Mouse (Mus musculus): ENCODE measurements at regions not wholly inside any gene's neighbourhood (a gene's known extent, or its start where the extent isn't known, plus 50 kb on each side); places are given as distances from the start of the nearest gene placed in this dataset.

DNA sequence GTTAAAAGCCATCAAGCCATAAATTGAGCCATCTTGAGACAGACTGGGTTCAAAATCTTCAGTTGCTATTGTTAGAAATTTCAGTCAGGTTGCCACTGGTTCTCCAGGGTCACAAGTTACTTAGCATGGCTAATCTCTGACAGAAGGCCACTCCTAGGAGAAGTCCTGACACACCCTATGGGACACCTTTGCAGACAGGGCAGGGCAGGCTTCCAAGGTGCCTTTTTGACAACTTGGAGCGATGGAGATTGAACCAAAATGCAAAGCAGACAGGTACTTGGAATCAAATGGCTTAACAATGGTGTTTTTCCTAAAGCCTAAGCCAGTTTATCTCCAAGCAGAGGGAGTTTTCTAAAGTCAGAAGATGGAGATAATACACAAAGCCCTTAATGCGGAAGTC is 90.7 kb upstream of the Tbx3 start:
- DNase-seq (ENCODE audit: low spot score) = no peak

DNA sequence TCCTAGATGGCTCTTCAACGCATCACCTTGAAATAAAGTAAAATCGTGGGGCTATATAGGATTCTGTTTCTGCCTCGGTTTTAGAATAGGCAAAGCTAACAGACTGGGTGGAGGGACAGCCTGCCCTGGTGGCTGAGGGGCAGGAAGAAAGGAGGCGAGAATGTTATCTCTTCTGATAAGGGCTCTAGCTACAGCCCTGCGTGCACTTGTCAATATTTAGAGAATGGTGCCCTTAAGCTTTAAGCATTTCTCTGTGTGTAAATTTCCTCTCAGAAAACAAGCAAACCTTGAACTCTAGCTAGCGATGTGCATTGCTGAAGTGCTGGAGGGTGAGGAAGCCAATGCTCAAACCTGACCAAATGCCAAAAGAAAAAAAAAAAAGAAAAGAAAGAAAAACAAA is 90.1 kb upstream of the Tbx3 start:
- peak; percentile 32 for DNase-seq (ENCODE audit: low spot score)

DNA sequence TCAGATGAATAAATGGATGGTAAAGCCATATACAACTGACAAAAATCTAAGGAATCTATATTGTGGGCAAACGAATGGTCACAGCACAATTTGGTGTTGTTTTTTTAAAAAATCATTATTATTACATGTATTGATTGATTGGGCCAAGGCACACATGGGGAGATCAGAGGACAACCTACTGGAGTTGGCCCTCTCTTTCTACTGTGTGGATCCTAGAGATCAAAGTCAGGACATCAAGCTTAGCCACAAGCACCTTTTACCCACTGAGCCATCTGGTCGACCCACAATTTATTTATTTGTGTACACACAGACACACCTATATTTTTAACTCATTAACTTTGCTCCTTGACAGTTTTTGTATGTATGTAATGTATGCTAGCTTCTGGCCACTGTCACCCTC is 89.7 kb upstream of the Tbx3 start:
- DNase-seq (ENCODE audit: low spot score) = no peak

DNA sequence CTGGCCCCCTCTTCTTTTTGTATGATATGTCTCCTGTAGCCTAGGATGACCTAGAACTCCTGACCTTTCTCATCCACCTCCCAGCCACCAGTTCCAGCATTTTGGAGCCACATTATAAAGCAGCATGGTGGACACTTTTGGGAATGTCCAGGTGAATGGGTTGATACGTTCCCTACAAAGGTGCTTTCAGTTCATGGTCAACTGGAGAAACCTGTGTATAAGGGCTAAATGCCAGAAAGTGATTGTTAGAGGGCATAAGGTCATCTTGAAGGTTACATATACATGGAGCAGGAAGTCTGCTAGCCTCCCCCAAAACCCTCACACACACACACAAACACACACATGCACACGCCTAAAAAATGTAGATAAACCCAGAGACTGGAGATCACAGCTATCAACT is 86.1 kb upstream of the Tbx3 start:
- DNase-seq (ENCODE audit: low spot score) = no peak

DNA sequence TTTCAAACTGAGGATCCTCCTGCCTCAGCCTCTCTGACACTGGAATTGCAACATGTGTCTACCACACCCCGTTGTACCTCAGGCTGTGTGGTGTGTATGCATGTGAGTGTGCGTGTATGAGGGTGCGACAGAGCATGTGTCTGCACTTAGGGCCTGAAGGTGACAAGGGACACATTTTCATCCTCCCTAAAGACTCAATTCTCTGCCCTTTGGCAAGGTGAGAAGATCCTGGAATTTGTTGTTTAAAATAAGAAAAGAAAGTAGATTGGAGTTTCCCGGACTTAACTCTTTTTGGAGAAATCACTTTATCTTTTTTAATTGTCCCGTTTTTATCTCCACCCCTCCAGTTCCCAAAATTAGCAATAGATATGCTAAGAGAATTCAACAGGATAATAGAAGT is 85.6 kb upstream of the Tbx3 start:
- DNase-seq (ENCODE audit: low spot score) = no peak

DNA sequence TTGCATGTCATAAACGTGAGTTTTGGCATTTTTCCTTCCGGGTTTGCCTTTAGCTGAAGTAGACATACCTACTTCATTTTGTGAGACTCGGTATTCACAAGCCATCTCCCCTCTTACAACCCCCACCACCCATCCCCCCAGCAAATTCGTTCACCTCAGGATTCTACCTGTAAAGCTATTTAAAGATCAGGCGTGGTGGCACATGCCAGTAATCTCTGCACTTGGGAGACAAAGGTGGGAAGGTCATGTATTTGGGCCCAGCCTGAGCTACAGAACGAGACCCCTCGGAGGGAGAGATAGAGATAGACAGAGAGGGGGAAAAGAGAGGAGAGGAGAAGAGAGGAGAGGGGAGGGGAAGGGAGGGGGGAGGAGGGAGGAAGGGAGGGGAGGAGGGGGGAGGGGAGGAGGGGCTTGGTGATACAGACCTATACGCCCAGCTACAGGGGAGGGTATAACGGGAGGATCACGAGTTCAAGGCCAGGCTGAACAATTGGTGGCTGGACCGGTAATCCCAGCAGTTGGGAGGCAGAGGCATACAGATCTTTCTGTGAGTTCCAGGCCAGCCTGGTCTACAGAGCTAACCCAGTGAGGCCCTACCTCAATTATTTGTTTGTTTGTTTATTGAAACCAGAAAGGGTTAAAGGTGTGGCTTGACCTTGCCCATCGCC is 83.9 kb upstream of the Tbx3 start:
- no peak for DNase-seq (ENCODE audit: low spot score)

DNA sequence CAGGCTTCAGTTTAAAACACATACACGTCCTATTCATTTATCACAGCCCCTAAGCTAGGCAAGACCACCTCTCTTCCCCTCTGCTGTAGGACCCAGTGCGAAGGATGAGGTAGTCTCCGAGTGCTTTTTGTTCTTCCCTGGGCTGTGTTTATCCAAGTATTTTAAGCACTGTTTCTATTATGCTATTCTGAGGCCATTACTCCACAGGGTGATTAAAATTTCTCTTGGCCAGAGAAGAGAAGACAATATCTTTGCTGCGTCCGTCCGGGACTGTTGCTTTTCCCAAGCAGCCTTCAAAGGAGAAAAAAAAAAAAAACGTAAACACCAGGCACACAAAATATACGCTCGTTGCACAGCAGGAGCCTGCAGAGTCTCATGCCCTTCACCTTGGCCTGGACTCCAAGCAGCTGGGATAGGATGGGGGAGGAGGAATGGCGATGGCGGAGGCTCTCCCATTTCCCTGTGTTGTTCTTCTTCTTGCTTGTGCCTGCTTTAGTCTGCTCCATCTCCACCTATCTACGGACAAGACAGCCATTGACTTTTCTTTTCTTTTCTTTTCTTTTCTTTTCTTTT is 83.1 kb upstream of the Tbx3 start:
- DNase-seq (ENCODE audit: low spot score) = peak; percentile 45

DNA sequence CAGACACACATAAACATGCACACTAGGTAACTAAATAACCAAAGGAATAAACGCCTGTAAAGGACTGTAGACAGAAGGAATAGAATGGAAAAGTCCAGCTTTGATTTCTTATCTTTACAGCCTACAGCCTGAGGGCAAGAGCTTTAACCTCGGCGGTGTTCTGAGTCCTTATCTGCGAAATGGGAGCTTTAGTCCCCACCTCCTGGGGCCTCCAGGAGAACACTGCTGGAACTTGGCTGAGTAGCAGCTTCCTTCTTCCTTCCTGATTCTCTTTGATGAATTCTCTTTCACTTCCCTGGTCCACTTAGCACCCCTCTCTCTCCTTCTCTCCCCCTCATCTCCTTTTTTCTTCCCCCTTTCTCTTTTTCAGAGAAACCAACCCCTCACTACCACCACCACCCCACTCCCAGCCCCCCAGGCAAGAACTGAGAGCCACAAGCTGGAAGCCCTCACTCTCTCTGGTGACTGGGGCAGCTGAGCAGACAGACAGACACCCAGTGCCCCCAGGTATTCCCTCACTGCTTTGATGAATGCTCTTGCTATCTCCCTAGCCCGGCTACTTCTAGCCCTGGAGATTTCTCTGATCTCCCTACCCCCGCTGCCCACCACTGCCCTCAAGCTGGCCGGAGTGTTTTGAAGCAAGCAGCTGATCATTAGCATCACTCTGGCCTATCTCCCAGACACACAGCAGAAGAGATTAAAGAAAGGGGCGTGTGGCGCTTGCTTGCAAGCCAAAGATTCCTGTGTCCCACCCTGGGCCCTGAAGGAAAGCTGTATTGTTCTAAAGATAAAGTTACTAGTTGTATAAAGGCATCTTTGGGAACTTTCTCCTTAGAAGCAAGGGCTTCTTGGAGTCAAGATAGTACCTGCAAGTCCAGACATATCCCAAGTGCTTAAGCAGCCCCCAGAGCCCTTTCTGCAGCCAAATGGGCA is 81.9 kb upstream of the Tbx3 start:
- no peak for DNase-seq (ENCODE audit: low spot score)

DNA sequence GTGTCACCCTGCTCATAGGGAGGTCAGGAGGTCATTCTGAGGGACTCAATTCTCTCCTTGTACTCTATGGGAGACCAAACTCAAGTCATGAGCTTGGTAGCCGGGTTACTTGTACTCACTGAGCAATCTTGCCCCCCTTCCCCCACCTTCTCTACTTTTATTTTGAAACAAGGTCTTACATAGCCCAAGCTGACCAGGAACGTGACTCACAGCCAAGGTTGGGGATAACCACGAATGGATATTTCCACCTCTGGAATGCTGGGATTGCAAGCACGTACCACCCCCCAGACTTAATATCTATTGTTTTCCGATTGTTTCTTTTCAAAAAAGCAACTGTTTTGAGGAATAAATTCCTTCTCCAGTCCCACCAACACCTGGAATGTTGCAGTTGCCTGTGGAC is 79.2 kb upstream of the Tbx3 start:
- no peak for DNase-seq (ENCODE audit: low spot score)

DNA sequence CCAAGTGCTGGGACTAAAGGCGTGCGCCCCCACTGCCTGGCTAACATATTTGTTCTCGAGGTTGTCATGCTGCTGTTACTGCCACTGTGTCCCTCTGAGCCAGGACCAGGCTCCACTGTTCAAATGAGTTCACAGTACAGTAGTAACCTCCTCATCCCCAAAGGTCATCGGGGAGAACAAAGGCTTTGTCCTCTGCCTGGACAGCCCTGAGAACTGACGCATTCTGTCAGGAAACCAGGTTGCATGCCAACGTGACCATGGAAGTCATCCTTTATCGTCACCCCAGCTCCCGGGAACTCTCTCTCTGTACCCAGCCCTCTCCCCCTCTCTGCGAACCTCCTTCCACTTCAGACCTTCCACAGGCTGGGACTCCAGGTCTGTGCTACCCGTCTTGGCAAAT is 77.6 kb upstream of the Tbx3 start:
- DNase-seq (ENCODE audit: low spot score) = no peak

DNA sequence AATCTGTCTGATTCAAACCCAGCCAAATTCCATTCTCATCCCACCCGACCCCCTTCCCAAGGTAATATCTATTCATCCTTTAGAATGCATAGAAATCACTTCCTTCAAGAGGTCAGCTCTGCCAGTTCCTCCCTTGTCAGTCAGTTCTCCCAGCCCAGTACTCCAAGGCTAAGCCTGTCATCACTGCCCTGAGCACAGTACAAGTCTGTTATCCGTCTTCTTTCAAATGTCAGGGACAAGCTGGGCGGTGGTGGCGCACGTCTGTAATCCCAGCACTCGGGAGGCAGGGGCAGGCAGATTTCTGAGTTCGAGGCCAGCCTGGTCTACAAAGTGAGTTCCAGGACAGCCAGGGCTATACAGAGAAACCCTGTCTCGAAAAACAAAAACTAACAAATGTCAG is 75.9 kb upstream of the Tbx3 start:
- DNase-seq (ENCODE audit: low spot score) = no peak

DNA sequence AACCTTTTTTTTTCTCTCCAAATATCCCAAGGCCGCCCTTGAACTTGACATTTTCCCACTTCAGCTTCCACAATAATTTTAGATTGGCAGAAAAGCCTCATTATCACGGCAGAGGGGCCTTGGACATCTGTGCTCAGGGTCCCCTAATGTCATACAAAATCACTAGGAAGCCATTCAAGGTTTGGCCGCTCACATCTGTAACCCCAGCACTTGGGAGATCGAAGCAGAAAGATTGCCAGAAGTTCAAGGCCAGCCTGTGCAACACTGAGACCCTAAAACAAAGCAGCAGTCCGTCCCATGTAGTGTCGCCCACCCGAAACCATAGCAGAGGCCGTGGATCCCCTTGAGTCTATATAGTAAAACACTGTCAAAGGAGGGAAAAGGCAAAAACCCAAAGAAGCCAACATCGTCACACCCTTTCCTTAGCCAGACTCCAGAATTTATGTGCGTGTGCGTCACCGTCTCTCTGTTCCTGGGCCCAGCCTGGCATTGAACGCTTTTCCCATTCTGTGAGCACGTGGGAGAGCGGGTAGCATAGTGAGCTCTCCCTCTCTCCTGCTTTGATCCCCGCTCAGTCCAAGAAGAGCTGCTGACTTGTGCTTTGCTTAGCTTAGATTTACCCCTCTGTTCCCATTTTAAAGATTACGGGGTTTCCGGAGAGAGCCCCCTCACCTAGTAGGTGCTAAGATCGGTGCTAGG is 74.0 kb upstream of the Tbx3 start:
- no peak for DNase-seq (ENCODE audit: low spot score)

DNA sequence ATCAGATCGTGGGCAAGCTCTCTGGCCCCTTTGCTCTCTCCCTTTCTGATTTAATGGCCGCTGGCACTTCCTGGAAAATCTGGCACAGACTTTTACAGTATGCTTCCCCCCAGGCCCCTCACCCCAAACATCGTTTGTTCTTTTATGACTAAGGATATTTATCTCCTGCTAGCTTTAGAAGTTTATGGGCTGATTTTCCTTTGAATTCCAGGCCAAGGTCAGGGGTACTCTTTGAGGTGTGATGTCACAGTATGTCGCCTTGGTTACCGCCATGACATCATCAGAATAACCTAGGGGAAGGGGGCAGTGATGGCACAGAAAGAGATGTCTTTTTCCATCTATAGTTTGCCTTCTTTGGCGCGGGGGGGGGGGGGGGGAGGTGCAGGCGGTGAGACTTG is 73.5 kb upstream of the Tbx3 start:
- DNase-seq (ENCODE audit: low spot score) = no peak

DNA sequence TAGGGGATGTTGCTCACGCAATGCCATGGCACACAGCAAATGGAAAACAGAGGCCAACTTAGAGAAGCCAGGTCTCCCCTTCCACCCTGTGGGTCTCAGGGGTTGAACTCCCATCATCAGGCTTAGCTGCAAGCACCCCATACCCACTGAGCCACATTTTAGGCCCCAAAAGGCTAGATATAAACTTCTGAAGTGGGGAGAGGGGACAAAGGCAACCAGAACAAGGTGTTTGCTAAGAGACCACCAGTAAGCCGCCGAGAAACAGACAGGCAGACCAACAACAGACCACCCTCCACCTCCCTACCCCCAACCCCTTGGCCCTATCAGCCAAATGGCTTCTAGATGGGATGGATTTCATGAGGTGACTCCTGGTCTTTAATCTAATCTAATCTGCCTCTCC is 72.9 kb upstream of the Tbx3 start:
- no peak for DNase-seq (ENCODE audit: low spot score)

DNA sequence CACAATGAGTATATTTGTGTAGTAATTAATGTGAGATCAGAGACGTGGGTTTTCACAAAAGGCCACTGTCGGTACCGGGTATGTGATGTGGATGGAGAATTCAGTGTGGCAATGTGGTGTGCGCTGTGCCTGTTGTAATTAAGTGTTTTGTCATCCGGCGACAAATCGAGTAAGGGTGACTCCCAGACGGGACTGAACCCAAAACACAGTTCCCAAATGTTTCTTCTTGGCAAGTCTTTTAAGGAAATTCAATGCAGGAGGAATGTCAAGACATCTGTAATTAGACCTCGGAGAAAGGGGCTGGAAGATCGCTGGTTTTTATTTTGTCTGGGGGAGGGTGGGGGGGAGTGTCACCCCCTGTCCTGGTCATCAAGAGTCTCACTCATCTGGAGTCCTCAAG is 72.3 kb upstream of the Tbx3 start:
- no peak for DNase-seq (ENCODE audit: low spot score)

DNA sequence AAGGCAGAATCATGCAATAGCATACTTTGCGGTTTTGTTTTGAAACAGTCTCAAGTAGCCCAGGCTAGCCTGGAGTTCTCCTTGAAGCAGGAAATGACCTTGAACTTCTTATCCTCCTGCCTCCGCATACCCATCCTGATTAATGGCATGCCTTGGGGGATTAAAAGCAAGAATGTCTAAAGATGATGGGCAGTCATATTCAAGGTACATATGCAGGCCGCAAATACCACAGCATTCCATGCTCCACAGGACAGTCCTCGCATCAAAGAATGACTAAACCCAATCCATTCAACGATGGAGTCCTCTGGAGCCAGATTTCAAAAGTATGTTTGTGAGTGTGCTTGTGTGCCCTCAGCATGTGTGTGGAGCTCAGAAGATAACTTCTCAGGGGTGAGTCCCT is 69.1 kb upstream of the Tbx3 start:
- no peak for DNase-seq (ENCODE audit: low spot score)

DNA sequence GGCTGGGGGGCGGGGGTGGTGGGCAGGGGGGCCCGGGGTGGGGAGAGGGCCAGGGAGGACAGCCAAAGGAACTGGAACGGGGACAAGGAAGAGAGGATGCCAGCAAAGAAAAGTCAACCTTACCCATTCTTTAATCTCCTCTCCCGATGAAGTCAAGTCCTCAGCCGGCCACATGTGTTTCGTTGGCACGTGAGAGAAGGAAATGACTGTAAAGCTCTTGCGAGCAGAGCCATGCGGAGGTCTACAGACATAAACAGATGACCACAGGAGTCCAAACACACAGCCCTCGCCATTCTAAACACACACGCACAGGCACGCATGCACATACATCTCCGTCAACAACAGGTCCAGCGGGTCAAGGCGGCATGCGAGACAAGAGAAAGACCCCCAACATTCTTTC is 68.5 kb upstream of the Tbx3 start:
- no peak for DNase-seq (ENCODE audit: low spot score)

DNA sequence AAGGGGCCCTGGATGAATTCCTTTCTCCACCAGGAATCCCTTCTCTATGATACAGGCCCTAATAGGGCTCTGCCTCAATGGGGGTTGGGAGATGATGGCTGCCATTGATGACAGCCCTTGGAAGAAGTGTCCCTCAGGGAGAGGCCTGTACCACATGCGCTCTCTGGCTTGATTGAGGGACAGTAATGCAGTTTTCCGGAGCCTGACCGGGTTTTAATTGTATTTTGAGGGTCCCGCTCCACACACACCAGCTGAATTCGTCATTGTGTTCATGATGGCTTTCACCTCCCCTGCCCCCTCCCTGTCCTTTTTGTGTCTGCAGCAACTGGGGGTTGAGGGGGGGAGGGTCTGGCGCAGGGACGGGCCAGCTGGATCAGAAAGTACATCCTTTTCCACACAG is 65.0 kb upstream of the Tbx3 start:
- no peak for DNase-seq (ENCODE audit: low spot score)

DNA sequence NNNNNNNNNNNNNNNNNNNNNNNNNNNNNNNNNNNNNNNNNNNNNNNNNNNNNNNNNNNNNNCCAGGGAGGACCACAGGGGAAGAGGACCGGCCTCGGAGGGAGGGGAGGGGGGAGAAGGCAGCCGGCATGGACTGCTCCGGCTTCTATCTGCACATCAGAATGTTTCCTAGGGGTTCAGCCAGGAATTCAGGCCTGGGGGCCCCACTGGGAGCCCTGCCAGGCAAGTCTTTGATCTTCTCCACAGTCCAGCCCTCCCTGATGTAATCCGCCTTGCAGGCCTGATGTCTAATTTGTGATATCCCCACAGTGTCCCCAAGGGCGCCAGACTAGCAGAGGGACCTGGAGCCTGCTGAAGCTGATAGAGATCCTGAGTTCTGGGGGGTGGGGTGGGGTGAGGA is 57.1 kb upstream of the Tbx3 start:
- no peak for DNase-seq (ENCODE audit: low spot score)

DNA sequence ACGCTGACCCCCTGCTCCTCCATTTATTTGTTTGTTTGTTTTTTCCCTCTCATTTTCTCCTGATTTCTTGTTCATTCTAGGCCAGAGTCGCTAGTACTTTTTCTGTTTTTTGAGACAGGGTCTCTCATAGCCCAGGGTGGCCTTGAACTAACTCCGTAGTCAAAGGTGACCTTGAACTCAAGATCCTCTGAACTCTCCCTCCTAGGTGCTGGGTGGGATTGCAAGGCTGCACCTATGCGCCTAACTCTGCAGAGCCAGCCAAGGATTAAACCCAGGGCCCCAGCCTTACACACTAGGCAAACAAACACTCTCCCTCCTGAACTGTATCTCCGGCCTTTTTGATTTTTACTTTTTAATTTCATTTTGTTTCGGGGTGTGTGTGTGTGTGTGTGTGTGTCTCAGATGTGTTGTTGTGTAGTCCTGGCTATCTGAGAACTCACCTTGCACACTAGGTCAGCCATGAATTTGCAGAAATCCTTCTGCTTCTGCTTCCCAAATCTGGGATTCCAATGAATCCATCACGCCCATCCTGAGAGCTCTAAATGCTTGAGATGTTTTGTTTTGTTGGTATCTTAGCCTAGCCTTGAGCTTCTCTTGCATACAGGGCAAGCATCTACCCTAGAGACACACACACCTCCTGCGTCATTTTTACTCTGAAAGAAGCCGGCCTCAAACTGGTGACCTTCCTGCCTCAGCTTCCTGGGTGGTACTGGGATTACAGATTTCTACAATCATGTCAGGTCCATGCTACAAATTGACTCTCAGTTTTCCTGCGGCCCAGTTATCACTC is 56.3 kb upstream of the Tbx3 start:
- no peak for DNase-seq (ENCODE audit: low spot score)

DNA sequence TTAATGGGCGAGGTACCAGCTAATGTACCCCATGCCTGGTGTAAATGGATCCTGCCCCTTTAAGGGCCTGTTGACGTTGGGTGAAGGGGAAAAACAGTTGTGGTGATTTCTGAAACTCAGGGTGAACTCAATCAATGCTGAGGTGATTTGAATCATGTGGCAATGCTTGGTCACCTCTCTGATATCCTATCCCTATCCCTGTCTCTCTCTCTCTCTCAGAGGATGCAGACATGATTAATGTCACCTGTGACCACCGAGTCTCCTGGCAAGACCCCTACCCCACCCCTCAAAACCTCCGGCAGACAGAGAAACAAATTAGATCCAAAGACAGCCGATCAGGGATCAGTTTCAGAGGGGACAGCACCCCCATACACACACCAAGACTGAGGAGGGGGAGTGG is 54.8 kb upstream of the Tbx3 start:
- no peak for DNase-seq (ENCODE audit: low spot score)

DNA sequence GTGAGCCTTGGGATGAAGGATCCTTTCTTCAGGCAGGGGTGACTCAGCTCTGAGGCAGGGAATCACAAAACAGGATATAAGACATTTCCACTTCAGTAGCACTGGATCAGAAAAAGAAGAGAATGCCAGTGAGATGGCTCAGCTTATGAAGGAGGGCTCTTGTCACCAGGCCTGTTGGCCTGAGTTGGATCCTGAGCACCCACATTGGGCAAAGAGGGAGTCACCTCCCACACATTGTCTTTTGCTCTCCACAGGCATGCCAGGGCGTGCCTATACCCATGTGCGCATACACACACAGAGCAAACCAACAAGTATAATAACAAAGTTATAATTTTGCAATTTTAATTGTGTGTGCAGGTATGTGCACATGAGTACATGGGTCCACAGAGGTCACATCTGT is 52.6 kb upstream of the Tbx3 start:
- no peak for DNase-seq (ENCODE audit: low spot score)

Data from ovary, adult 18-20 months (tissue).